Mouse (Mus musculus) olfactory bulb, adult 2 months (tissue): Measurements from ENCODE around the gene Clec2d.

Experiments
- CTCF ChIP-seq: fragments of 200-500 bp; IDR thresholded peaks from 2 replicates; pipeline ENCODE4 v1.5.1; 2012; ENCODE audit warnings: low read depth, mild to moderate bottlenecking, low read length, moderate library complexity; ENCODE audit not compliant: insufficient read depth
- POLR2A ChIP-seq: fragments of 200-500 bp; IDR thresholded peaks from 2 replicates; pipeline ENCODE4 v1.6.1; 2012; ENCODE audit warnings: mild to moderate bottlenecking, low read depth, low read length, moderate library complexity; ENCODE audit not compliant: insufficient read depth

DNA sequence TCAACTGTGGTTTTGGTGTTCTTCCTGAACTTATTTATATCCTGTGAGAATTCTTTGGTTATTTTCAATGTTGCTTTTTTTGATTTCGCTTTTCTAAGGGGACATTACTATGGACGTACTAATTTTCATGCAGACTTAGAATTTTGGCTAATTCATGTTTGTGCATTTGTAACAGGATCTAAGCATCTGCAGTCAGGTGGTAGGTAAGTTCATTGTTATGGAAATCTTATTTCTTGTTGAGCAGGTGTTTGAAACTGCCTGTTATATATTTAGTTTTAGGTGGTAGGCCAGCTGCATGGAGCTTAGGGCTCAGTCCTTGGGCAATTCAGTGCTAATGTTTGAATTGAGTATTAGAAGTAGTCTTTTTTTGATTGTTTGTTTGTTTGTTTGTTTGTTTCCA is 13.0 kb downstream of the Clec2d start:
- TF ChIP-seq POLR2A (no peak), CTCF (no peak)
